Mouse (Mus musculus) thymus, postnatal 14 days (tissue): ENCODE measurements around the gene Myrip.

Experiments used
- DNase-seq: peaks from one replicate; pipeline ENCODE4 v3.0.0; 2021

Myrip gene

DNA sequence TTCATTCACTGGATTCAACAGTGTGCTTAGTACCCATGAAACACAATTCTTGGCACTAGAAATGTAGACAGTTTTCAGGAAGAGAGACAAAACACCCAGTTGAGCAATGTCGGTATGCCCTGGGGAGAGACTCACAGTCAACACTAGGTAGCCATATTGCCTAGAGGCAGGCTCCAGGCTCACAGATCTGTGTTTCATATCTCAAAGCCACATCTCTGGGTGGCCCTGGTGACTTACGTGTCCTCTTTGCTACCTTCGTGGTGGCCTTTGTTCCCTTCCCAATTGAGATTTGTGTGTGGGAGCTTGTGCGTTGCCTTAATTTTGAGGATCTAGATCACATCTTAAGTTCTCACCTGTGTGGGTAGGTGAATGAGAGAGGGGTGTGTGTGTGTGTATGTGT lies 181.1 kb downstream of the Myrip start:
- no peak for DNase-seq

DNA sequence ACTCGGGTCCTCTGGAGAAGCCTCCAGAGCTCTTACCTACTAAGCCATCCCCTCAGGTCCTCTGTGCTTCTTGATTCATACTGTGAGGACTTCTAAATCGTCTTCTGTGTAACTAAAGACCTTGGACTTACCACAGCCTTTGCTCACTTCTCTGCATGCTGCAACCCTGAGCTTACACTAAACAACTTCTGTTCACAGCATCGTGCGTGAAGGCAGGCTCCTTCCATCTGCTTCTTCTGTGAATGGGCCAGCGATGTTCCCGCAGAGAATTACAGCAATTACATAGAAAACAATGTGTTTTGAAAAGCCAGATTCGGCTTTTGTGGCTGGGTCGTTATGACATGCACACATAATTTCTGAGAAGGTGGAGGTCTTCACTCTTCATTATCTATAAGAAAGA lies 181.8 kb downstream of the Myrip start:
- no peak for DNase-seq

DNA sequence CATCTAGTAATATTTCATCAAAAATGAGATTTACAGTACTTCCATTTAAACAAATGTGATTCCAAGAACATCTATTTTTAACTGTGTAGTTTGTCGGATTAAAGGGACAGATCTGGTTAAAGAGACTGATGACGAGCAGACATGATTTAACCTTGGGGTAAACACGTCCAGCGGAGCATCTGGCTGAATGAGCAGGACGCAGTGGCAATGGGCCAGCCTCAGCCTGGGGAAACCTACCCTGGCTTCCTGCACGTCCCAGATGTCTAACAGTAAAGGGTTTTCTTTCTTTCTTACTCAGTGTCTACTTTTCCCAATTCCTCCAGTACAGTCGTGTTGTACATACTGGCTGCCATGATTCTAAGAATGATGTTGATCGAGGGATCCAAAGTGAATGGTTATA lies 185.8 kb downstream of the Myrip start:
- no peak for DNase-seq

DNA sequence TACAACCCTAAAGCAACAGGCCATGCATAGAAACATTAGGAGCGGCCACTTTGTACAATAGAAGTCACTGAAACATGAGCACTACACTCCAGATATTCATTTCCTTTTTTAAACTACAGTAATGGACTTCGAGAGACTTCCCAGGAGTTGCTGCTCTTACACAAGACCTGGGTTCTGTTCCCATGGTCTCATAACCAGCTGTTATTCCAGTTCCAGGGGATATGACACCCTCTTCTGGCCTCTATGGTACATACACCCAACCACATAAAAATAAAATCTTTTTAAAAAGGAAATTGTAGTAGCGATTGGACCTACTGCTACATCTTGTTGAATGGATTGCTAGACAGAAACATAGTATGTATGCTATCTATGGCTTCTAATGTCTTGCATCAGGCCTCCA lies 190.2 kb downstream of the Myrip start:
- DNase-seq: no peak

DNA sequence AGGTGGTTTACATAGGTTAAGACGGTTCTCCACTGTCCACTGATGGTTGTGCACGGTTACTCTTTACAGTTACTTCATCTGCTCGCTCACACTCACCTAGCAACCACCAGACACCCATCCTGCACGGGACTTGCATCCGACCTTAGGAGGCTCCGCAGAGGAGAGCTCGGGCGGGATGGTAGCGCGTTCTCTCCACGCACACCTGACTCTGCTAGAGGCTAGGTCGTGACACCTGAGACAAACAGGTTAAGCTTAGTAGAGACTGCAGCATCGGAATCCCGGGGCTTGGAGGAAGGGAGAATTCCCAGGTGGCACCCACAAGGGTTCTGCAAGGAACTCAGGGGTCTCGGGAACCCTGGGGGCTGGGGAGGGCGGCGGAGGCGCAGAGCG lies 190.7 kb downstream of the Myrip start, which contains the start of gene Eif1b:
Gene Eif1b, plus strand, starts transcription at position 223 of the 390 bp plus-strand sequence.
- DNase-seq: no peak

DNA sequence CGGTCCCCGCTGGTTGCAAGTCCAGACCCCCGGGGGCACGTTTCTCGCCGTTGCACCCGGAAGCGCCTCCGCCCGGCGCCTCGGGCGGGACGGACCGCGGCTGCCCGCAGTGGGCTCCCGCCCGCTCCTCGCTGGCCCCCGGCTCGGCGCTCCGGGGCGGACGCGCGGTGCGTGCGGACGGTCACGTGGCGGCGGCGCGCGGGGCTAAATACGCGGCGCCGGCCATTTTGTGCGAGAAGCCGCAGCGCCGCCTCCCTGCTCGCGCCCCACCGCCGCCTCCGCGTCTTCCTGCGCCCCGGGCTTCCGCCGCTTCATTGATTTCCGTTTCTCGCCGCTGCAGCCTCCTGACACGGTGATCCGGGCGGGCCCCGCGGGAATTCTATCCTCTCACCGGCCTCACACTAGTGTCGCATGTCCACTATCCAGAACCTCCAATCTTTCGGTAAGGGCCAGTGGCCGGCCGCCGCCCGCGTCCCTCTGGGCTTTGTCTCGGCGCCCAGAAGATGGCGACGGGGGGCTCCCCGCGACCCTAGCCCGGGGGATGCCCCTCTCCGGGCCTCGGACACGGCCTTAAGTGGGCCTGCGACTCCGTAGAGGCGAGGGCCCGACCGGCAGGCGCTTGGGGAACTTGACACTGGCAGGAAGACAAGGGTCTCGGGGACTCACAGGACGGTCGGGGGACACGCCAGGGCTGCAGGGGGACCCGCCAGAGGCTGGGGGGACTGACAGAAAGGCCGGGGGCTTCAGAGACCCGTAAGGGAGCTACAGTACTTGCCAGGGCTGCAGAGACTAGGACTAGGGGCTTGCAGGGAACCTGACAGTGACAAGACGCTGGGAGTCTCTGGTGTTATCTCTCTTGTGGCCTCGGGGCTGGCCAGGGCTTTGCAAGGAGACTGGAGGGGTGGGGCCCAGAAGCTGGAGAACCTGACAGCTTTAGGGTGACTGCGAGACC lies 191.4 kb downstream of the Myrip start:
- DNase-seq: peak; percentile 89

DNA sequence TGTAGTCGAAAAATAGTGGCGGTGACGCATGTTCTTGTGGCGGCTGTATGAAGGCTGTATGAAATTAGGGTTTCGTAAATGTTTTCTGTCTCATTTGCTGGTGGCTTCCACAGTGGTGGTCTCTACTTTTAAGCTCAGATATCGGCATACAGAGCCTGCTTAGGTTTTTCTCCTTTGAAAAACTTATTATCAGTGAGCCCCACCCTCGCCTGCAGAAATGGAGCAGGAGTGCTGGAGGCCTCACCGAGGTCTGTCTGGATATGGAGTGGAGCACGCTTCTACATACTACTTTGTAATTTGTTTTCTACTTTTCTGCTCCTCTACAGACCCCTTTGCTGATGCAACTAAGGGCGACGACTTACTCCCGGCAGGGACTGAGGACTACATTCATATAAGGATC lies 192.5 kb downstream of the Myrip start:
- no peak for DNase-seq

DNA sequence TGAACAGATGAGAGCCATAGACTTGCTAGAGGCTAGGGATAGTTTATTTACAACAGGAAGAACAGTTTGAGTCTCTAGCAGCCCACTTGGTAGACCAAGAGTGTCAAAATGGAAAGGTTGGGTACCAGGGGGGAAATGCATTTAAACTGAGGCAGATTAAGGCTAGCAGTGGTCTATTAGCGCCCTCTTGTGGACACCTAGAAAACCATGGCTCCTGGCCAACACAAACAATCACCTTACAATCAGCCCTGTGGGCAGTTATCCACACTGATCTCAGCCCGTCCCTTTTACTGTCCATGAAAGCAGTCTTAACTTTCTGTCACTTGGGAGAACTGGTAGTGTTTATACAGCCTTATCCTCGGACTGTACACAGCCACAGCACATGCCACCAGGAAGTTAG lies 195.4 kb downstream of the Myrip start:
- peak; percentile 71 for DNase-seq

DNA sequence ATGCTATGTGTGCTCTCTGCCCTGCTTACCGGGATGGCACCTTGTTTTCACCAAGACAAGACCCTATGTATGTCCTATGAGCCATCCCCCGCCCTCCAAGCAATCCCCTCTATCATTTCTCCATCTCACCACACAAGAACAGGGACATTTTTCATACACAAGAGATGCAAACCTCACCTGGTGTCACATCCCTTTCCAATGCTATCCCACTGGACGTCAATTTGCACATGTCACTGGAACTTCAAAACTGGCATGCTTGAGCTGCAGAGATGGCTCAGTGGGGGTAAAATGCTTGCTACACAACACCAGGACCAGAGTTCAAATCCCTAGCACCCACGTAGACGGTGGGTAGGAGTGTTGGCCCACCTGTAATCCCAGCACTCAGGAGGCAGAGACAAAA lies 196.7 kb downstream of the Myrip start:
- no peak for DNase-seq

DNA sequence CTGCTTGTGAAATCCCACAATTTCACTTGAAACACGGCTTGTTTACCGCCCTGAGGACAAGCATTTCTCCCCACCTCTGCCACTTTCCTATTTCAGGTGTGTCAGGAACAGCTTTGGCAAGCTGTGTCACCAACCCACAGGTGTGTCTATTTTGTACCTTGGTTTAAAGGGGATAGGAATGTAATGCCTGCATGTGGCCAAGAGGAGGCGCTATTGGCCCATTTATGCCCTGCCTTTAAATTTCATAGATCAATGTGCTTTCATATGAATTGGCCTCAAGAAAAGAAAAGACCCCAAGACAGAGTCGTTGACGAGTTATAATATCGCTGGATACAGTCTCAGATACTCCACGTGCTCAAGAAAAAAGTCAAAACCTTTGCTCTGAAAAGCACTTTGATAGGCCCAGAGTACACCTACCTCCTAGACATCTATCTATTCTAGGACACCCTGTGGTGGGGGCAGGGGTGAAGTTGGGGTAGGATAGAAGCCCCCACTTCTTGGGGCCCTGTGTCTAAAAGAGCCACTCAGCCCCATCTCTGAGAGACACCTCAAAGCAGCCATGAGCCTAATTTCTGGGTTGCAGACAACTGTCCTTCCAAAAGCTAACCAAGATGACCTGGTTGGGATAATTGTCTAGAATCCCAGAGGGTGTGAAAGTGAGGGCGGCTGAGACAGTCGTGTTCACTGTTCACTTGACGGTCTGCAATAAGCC lies 200.0 kb downstream of the Myrip start:
- no peak for DNase-seq

DNA sequence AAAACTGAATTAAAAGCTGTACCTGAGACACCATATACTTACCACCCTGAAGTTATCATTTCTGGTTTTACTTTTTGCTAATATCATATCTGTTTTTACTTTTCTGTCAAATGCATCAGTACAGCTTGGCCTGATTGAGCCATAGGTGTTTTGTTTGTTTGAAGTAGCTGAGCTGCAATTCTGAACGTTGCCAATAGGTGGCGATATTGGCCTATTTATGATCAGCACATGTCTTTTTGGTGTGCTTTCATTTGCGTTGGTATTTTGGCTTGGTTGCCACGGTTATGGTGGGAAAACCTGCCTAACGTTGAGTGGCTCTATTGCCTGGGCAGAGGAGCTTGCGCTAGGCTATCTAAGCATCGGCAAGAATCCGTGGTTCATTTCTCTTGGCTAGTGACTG lies 200.7 kb downstream of the Myrip start:
- DNase-seq: peak; percentile 75

DNA sequence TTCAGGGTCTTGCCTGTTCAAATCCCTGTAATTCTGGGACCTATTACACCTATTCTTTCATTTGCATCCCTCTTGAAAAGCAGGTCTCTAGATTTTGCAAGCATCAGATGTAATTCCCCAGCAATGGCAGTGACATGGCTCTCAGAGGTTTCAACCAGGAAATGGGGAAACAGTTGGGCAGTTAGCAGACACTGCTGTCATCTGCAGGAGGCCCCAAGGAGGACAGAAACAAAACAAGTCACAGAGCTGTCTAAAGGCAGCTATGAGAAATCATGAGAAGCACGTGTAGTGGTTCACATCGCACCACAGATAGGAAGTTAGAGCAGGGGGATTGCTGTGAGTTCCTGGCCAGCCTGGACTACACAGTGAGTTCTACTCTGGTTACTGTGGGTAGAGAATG lies 203.1 kb downstream of the Myrip start:
- no peak for DNase-seq

DNA sequence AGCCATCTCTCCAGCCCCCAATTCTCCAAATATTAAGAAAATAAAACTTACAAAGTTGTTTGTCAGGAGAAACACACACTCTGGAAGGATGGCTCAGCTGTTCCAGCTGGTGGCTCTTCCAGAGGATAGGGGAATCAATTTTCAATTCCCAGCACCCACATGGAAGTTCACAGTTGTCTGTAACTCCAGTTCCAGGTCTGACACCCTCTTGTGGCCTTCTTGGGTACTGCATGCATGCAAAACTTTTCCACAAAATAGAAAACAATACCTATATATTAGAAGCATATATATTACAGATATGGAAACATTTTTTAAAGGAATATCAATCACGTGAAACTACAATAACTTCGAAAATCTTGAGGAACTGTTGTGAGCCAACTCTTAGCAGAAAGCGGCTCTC lies 210.5 kb downstream of the Myrip start:
- DNase-seq: peak; percentile 38

DNA sequence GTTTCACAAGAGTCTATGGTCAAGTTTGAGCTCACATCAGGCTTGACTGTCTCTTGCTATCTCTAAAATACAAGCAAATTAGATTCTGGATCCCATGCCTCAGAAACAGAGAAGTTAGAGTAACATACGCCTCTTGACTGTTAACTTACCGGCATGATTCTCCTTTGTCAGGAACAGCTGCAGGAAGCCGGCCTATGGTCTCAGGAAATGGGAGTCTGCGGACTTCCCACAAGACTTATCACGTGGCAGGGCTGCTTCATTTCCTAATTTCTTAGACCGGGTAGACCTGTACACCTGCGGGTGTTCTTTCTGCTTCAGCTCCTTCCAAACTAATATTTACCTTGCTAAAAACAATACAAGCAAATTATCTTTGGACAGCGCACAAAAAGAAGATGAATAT lies 215.4 kb downstream of the Myrip start:
- no peak for DNase-seq

DNA sequence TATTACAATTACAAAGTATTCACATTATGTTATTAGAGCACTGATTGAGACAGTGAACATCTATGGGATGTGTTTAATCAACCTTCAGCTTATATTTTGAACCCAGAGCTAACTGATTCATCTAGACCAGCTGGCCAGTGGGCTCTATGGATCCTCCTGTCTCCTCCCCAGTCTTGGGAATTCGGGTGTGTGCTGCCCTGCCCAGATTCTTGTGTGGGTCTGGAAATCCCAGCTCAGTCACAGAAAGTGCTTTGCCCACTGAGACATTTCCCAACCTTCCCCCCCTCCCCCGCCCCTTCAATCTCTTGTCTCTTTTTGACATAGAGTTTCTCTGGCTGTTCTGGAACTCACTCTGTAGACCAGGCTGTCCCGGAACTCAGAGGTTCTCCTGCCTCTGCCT lies 217.6 kb downstream of the Myrip start:
- no peak for DNase-seq

DNA sequence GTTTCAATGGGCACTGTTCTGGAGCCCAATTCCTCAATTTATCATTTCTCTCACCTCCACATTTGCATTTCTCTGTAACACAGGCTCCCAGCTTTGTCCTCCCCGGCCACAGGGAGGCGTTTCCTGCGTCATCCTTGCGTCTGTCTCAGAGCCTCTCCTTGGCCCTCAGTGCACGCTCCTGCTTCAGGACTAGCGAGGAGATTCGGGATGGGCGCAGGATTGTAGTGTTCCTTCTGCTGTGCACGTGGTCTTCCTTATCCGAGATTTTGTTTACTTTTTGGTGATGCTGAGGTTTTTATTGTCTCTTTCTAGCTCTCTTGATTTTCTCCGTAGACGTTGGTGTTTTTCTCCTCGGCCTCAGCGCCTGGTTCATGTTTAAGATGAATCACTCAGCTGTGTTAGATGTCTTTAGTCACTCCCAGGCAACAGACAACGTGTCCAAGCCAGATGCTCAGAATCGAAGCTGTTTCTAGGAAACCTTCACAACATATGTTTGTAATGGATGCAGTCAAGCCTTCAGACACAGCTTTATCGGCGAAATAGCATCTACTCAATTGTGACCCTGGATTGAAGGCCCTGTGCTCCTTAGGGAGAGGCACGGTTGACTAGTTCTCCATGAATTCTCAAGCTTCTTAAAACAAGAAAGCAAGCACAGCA lies 218.3 kb downstream of the Myrip start:
- no peak for DNase-seq

DNA sequence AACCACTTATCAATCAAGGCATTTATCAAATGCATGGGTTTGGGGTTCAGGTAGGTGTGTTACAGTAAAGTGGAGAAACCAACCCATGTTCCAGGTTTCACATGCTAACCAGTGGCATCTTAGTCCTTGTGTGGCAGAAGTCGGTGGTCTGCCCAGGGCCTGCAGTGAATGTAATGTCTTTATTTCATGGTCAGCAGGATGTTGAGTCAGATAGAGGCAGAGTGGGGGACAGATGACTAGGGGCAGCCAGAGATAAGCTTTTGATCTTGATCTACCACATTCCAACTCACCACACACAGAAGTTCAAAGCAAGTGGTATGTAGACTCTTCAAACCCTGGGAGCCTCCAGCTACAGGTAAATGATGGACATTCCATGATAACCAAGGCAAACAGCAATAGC lies 219.8 kb downstream of the Myrip start:
- DNase-seq: no peak
